In the genomic region with DNA sequence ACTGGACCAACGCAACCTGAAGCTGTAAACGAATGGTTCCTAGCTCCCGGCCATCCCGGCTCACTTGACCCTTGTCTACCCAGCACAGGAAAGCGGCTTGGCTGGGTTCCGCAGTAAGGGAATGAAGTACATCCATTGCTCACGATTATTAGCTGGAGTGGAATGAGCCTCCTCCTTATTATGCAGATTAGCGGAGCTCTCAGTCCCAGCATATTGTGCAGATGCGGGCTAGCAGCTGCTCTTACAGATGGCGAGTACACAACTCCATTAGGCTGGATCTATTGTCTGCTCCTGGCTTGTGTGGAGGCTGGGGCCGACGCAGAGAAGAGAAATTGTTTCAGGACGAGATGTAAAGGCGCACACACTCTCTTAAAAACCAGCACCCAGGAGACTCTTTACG, we compare ENCODE assay signal across 10 mouse cellular contexts.
DNase-seq lines count a peak whose midpoint lies in the region; ATAC-seq and TF ChIP-seq lines count a peak whose summit lies in the region.
"Had no signal": no experiment of that assay in that cellular context is flagged by ENCODE, and none has a peak within 500 bp of the region (broad histone marks: within the 10 kb centered on the region; RNA-seq: fewer than 3 reads in every experiment).

No protein-coding gene starts in this region.

- WGBS in limb, embryonic 14.5 days = 49% methylated on average over 15 of the region's 15 CpGs

- intact Hi-C loops in heart, postnatal 36 days (cut with DNase I) = no loop called here

- peak; percentile 30; the same call in 1 of the 2 replicates for ATAC-seq in limb, embryonic 14.5 days (ENCODE audit: low FRiP score, low read depth)
- no peak for ATAC-seq in erythroblast, adult 5-6 weeks (replicated peaks; ENCODE audit: low FRiP score, poor library complexity, severe bottlenecking)
- no peak for ATAC-seq in megakaryocyte progenitor cell, adult 5-6 weeks (replicated peaks; ENCODE audit: poor library complexity)

- H3K4me3 ChIP-seq in limb, embryonic 14.5 days (replicated peaks; ENCODE audit: low read length) = no peak overlapping the region
- H3K4me3 ChIP-seq: embryonic facial prominence, embryonic 12.5 days had no signal

- no peaks in the 10 kb centered on the region for H3K9me3 ChIP-seq in limb, embryonic 14.5 days (ENCODE audit: control insufficient read depth, low read length)
- H3K9me3 ChIP-seq: embryonic facial prominence, embryonic 12.5 days had no signal

- H3K36me3 ChIP-seq in limb, embryonic 14.5 days (ENCODE audit: control insufficient read depth, insufficient read depth, low read length) = no peaks in the 10 kb centered on the region
- H3K36me3 ChIP-seq: embryonic facial prominence, embryonic 12.5 days had no signal

- H3K9ac ChIP-seq in limb, embryonic 14.5 days (ENCODE audit: low read depth, low read length, severe bottlenecking) = no peak overlapping the region
- H3K9ac ChIP-seq: embryonic facial prominence, embryonic 12.5 days had no signal

- no peaks in the 10 kb centered on the region for H3K4me1 ChIP-seq in limb, embryonic 14.5 days (ENCODE audit: control insufficient read depth, insufficient read depth, low read length)
- H3K4me1 ChIP-seq: embryonic facial prominence, embryonic 12.5 days had no signal

- DNase-seq in layer of hippocampus, adult 11-12 months (ENCODE audit: low spot score) = peak; percentile 58
- no peak for DNase-seq in layer of hippocampus, adult 9-10 months (ENCODE audit: low spot score)
- DNase-seq in frontal cortex, postnatal 14 days (ENCODE audit: low spot score in 2 of 2) = peak; percentile 17 to 32
- no peak for DNase-seq in limb, embryonic 14.5 days (ENCODE audit: low spot score)
- DNase-seq in right cerebral cortex, postnatal 4 days = peak; percentile 22
- no peak for DNase-seq in heart, postnatal 36 days
- DNase-seq: lung, postnatal 4 days had no signal

- no peaks in the 10 kb centered on the region for H3K27me3 ChIP-seq in limb, embryonic 14.5 days (ENCODE audit: control insufficient read depth, insufficient read depth, low read length)
- H3K27me3 ChIP-seq: embryonic facial prominence, embryonic 12.5 days had no signal

- no peak overlapping the region for H3K27ac ChIP-seq in limb, embryonic 14.5 days (replicated peaks; ENCODE audit: low read depth, low read length)
- H3K27ac ChIP-seq: embryonic facial prominence, embryonic 12.5 days had no signal

- no peak for TF ChIP-seq POLR2A in limb, embryonic 14.5 days (IDR thresholded peaks at IDR 0.05; ENCODE audit: borderline replicate concordance, extremely low read depth, insufficient read depth, insufficient read length)

- 0 out of 2 replicates have a peak overlapping the region, but pooled peaks have one; percentile 1 for H3K4me2 ChIP-seq in limb, embryonic 14.5 days (replicated peaks; ENCODE audit: low read depth, low read length, severe bottlenecking)
- H3K4me2 ChIP-seq: embryonic facial prominence, embryonic 12.5 days had no signal

Comparison
In these comparisons a context has a peak if more than half of its experiments do, and no peak if none do; other contexts are left out.
1. DNase-seq: peak in layer of hippocampus, adult 11-12 months (single experiment), frontal cortex, postnatal 14 days (2 of 2) and right cerebral cortex, postnatal 4 days (single experiment); none in layer of hippocampus, adult 9-10 months (single experiment), limb, embryonic 14.5 days (single experiment) and heart, postnatal 36 days (0 of 2).